Mouse (Mus musculus) heart, adult 8-10 months (tissue): Measurements from ENCODE around the gene Slc6a5. TPM values are rescaled to one million over a fixed set of nuclear protein-coding genes. Genes with fewer than 3 reads are reported as not detected.

Experiments
- DNase-seq: peaks from one replicate; pipeline ENCODE4 v3.0.0; 2022; ENCODE audit warnings: low spot score
- total RNA-seq, 4 experiments: library from RNA; stranded (reverse); gene quantifications; 2 replicates each; pipeline ENCODE4 v1.2.4; 2022

Slc6a5 gene
- total RNA-seq, 4 experiments from 2014 or later = not detected

DNA sequence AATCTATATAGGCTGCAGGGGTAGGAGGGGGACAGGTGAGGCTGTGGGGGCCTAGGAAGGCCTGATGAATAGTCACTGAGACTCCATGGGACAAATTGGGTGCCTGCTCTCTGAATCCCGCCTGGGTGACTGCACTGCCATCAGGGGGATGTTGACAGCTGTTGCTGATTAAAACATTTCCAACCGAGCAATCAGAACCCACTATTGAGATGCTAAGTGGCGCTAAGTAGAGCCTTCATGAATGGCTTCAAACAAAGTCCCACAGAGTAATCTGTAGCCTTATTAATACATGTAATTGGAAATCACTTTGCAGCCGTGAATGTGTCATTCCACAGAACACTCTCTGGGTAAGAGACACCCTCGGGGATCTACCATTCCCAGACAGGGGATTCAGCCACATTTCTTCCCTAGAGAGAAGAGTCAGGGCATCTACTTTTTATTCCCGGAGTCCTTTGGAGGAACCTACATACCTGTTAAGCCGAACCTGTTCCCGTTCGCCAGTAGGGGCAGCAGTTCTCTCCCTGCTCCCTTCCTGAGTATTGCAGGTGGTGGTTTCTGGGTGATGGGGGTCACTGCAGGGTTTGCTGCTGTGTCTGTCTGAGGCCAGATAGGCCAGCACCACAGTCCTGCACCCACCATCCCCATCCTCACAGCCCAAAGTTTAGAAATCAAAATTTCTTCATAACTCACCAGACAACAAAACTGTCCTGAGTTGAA lies 71.7 kb downstream of the Slc6a5 start:
- no peak for DNase-seq

DNA sequence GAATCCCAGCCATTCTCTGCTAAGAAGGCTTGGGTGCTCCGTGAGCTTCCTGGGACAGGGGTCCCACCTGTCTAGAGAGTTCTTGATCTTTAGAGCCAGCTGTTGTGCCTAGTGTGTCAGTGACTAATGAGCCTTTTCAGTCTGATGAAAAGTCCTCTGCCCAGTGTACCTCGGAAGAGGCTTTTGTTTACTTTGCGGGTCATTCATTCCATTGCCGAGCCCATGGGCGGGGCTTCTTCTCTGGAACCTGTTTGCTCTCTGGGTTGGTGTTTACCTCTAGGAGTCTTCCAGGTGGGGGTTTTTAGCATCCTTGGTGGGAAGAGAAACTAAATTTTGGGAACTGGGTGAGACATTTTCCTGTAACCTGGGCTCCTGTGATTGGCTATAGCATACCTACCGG lies 74.8 kb downstream of the Slc6a5 start:
- no peak for DNase-seq

DNA sequence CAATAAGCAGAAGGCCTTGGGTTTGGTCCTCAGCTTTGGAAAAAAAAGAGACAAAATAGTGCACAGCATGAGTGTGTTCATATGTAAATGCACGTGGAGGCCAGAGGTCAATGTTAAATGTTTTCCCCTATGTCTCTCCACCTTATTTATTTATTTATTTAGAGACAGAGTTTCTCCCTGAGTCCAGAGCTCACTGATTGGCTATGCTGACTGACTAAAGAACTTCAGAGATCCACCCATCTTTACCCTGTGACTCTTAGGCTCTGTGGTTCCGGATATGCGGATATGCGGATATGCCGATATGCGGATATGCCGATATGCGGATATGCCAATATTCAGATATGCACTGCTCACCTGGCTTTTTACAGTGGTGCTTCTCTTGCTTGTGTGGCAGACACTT lies 76.0 kb downstream of the Slc6a5 start:
- DNase-seq = no peak

DNA sequence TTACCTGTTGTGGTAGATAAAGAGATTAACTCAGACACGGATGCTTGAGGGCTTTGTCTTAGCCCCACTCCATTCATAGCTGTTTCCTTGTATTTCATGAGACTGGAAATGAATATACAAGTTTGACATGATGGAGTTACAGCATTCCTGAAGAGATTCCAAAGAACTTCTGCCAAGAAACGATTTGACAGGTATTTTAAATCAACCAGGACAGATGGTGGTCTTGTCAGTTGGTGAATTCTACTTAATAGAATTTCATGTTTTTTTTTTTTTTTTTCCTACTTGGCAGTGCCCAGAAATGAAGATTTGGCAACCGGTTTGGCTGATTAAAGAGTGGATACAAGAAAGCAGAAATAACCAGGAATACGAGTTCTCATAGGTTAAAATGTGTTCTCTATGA lies 89.4 kb downstream of the Slc6a5 start:
- no peak for DNase-seq

DNA sequence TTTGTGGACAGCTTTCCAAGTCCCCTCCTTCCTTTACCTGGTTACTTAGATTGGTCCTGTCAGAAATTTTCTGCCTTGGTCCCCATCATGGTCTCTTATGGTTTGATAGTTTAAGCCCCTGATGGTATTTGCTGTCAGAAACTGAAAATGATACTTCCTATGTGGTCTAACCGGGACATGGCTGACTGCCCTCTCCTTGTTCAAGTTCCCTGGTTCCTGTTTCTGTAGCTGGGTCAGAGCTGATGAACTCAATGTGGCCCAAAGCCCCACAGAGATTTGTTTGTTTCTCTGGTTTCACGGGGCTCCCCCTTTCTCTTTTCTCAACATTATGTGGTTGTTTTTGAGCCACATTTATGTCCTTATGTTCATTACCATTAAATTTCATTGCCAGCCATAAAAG lies 95.3 kb downstream of the Slc6a5 start:
- DNase-seq = no peak

Other genes with a start within 250 kb of the Slc6a5 start
- gene Htatip2, start 151.0 kb upstream of the Slc6a5 start, total RNA-seq = 10 to 100 TPM; 20.8 to 28.2 (median 24.6) TPM
- 10 to 100 TPM; 12.7 to 17.0 (median 15.7) TPM for gene Prmt3, start 131.8 kb upstream of the Slc6a5 start, total RNA-seq
- under 1 TPM in 1 of 4 experiments, not detected in 3; 0.09 TPM for gene Nell1, start 64.7 kb downstream of the Slc6a5 start, total RNA-seq